14 mouse cellular contexts compared by ENCODE assay signal in the genomic region with DNA sequence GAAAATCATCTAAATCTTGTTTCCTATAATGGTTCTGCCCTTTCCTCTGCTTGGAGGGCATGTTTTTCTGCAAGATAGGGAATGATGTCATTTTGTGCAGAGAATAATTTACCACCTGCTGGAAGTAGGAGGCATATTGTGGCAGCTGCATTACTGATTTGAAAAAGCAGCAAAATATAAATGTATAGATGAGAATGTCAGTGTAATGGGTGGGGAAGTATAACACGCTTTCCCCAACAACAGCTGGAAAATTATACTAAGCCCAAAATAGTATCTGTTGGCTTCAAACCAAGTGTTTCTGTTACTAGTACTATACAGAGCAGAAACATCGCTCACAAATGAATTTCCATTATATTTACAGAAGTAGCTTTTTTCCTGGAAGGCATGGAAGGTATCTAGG.
DNase-seq lines count a peak whose midpoint lies in the region; ATAC-seq and TF ChIP-seq lines count a peak whose summit lies in the region.
"Had no signal": no experiment of that assay in that cellular context is flagged by ENCODE, and none has a peak within 500 bp of the region (broad histone marks: within the 10 kb centered on the region; RNA-seq: fewer than 3 reads in every experiment).

No protein-coding gene starts in this region.

- no peaks in the 10 kb centered on the region for H3K9me3 ChIP-seq in forebrain, embryonic 15.5 days
- no peaks in the 10 kb centered on the region for H3K9me3 ChIP-seq in forebrain, embryonic 11.5 days (ENCODE audit: control insufficient read depth, low read length)
- no peaks in the 10 kb centered on the region for H3K9me3 ChIP-seq in neural tube, embryonic 14.5 days (ENCODE audit: control insufficient read depth, low read length)

- peaks cover 5% of the 10 kb centered on the region for H3K4me1 ChIP-seq in forebrain, embryonic 15.5 days
- no peaks in the 10 kb centered on the region for H3K4me1 ChIP-seq in forebrain, embryonic 11.5 days (replicated peaks; ENCODE audit: control insufficient read depth, insufficient read depth, low read length)
- H3K4me1 ChIP-seq in neural tube, embryonic 14.5 days (ENCODE audit: control insufficient read depth, insufficient read depth, low read length): no peaks in the 10 kb centered on the region

- H3K27me3 ChIP-seq in forebrain, embryonic 15.5 days: no peaks in the 10 kb centered on the region
- H3K27me3 ChIP-seq in forebrain, embryonic 11.5 days (ENCODE audit: control insufficient read depth, insufficient read depth, low read length): no peaks in the 10 kb centered on the region
- H3K27me3 ChIP-seq in neural tube, embryonic 14.5 days (ENCODE audit: control insufficient read depth, insufficient read depth, low read length): no peaks in the 10 kb centered on the region

- H3K36me3 ChIP-seq in forebrain, embryonic 15.5 days: no peaks in the 10 kb centered on the region
- H3K36me3 ChIP-seq in forebrain, embryonic 11.5 days (ENCODE audit: control insufficient read depth, insufficient read depth, low read length): no peaks in the 10 kb centered on the region
- no peaks in the 10 kb centered on the region for H3K36me3 ChIP-seq in neural tube, embryonic 14.5 days (ENCODE audit: control insufficient read depth, insufficient read depth, low read length)

- peak overlapping the region; percentile 37; the same call in 1 of the 2 replicates for H3K27ac ChIP-seq in forebrain, embryonic 15.5 days (replicated peaks)
- H3K27ac ChIP-seq in forebrain, embryonic 11.5 days (ENCODE audit: low read depth, low read length): no peak overlapping the region
- H3K27ac ChIP-seq in left cerebral cortex, adult 2 months: no peak overlapping the region
- H3K27ac ChIP-seq in neural tube, embryonic 14.5 days (ENCODE audit: low read depth, low read length): no peak overlapping the region
- H3K27ac ChIP-seq: heart, adult 2 months had no signal

- TF ChIP-seq CTCF in left cerebral cortex, adult 2 months (IDR thresholded peaks at IDR 0.05): no peak; the same call in 1 of the 2 replicates

- no peak overlapping the region for H3K9ac ChIP-seq in forebrain, embryonic 15.5 days (replicated peaks)
- H3K9ac ChIP-seq in forebrain, embryonic 11.5 days (ENCODE audit: low read length): no peak overlapping the region
- H3K9ac ChIP-seq in neural tube, embryonic 14.5 days (replicated peaks; ENCODE audit: low read depth, low read length): no peak overlapping the region

- ATAC-seq in forebrain, embryonic 15.5 days (replicated peaks): peak; percentile 80
- no peak for ATAC-seq in forebrain, embryonic 11.5 days (replicated peaks; ENCODE audit: low FRiP score)
- peak; percentile 56; the same call in 1 of the 2 replicates for ATAC-seq in neural tube, embryonic 14.5 days (ENCODE audit: low read depth)
- ATAC-seq: intestine, postnatal 0 days had no signal

- no peak overlapping the region for H3K4me3 ChIP-seq in forebrain, embryonic 15.5 days
- H3K4me3 ChIP-seq in forebrain, embryonic 11.5 days (ENCODE audit: low read depth, low read length): no peak overlapping the region
- H3K4me3 ChIP-seq in left cerebral cortex, adult 2 months: no peak overlapping the region
- no peak overlapping the region for H3K4me3 ChIP-seq in neural tube, embryonic 14.5 days (ENCODE audit: low read depth, low read length)
- H3K4me3 ChIP-seq: heart, adult 2 months; myocyte had no signal

- WGBS in forebrain, embryonic 15.5 days: 51% methylated on average over 2 of the region's 2 CpGs
- 90% methylated on average over 2 of the region's 2 CpGs for WGBS in forebrain, embryonic 11.5 days
- 63% methylated on average over 2 of the region's 2 CpGs for WGBS in neural tube, embryonic 14.5 days

- intact Hi-C loops in left cerebral cortex, postnatal 25 days (cut with DNase I): no loop called here
- intact Hi-C loops in left cerebral cortex, adult 2 months (cut with DNase I): no loop called here

- no peak overlapping the region for H3K4me2 ChIP-seq in forebrain, embryonic 15.5 days (replicated peaks)
- no peak overlapping the region for H3K4me2 ChIP-seq in forebrain, embryonic 11.5 days (ENCODE audit: low read depth, low read length, severe bottlenecking)
- H3K4me2 ChIP-seq in neural tube, embryonic 14.5 days (ENCODE audit: low read depth, low read length): no peak overlapping the region
- H3K4me2 ChIP-seq: liver, embryonic 11.5 days had no signal

- no peak for DNase-seq in forebrain, embryonic 11.5 days (ENCODE audit: low spot score)
- peak; percentile 2 to 32 for DNase-seq in left cerebral cortex, postnatal 25 days (ENCODE audit: low spot score in 2 of 2)
- no peak for DNase-seq in left cerebral cortex, adult 2 months (ENCODE audit: extremely low spot score in 1 of 2, low spot score in 2 of 2)
- peak; percentile 32 for DNase-seq in brain, embryonic 18.5 days (ENCODE audit: low read depth, low spot score)
- DNase-seq in adrenal gland, postnatal 14 days: no peak
- DNase-seq: heart, adult 2 months; heart, postnatal 14 days; kidney, postnatal 10 days; thymus, postnatal 36 days had no signal

Comparison
In these comparisons a context has a peak if more than half of its experiments do, and no peak if none do; other contexts are left out.
1. DNase-seq: peak in left cerebral cortex, postnatal 25 days (2 of 2) and brain, embryonic 18.5 days (single experiment); none in forebrain, embryonic 11.5 days (single experiment), left cerebral cortex, adult 2 months (0 of 2) and adrenal gland, postnatal 14 days (single experiment).